Mouse (Mus musculus) mesoderm, embryonic 11.5 days (tissue): ENCODE results near the gene Pgpep1.

Experiments
- DNase-seq: peaks from one replicate; pipeline ENCODE4 v3.0.0-alpha.2; 2012; ENCODE audit warnings: low read depth, low spot score

Gene Pgpep1

GRCm38 (mm10) chr8:70632346-70632892 lies 27.8 kb downstream of the Pgpep1 start, which contains the start of gene Gdf15:
Gdf15 (minus strand) TSS chr8:70632456.
- DNase-seq, result no peak

GRCm38 (mm10) chr8:70631436-70631835 lies 28.8 kb downstream of the Pgpep1 start:
- DNase-seq, result no peak

- peak; percentile 66 for DNase-seq
Observed at GRCm38 (mm10) chr8:70630532-70631381, 29.4 kb downstream of the Pgpep1 start.

GRCm38 (mm10) chr8:70629574-70630531 lies 30.3 kb downstream of the Pgpep1 start:
- DNase-seq, result peak; percentile 94

- DNase-seq, result no peak
Observed at GRCm38 (mm10) chr8:70628986-70629490, 31.1 kb downstream of the Pgpep1 start.

GRCm38 (mm10) chr8:70627041-70627440 lies 33.1 kb downstream of the Pgpep1 start:
- DNase-seq, result no peak

GRCm38 (mm10) chr8:70625104-70625503 lies 35.1 kb downstream of the Pgpep1 start:
- DNase-seq, result no peak

GRCm38 (mm10) chr8:70622220-70622619 lies 38.0 kb downstream of the Pgpep1 start:
- no peak for DNase-seq

GRCm38 (mm10) chr8:70618888-70619334 lies 41.3 kb downstream of the Pgpep1 start:
- DNase-seq, result no peak

GRCm38 (mm10) chr8:70617985-70618384 lies 42.2 kb downstream of the Pgpep1 start:
- DNase-seq, result no peak

GRCm38 (mm10) chr8:70616645-70617044 lies 43.5 kb downstream of the Pgpep1 start:
- DNase-seq, result no peak

GRCm38 (mm10) chr8:70615894-70616293 lies 44.3 kb downstream of the Pgpep1 start, which contains the start of gene Lrrc25:
Lrrc25 (plus strand) TSS chr8:70616155.
- DNase-seq, result no peak

GRCm38 (mm10) chr8:70615281-70615680 lies 44.9 kb downstream of the Pgpep1 start:
- no peak for DNase-seq

GRCm38 (mm10) chr8:70614469-70614868 lies 45.7 kb downstream of the Pgpep1 start:
- no peak for DNase-seq

- DNase-seq, result no peak
Observed at GRCm38 (mm10) chr8:70613763-70614162, 46.4 kb downstream of the Pgpep1 start.

GRCm38 (mm10) chr8:70611849-70612248 lies 48.3 kb downstream of the Pgpep1 start:
- DNase-seq, result peak; percentile 86

GRCm38 (mm10) chr8:70610796-70611771 lies 49.1 kb downstream of the Pgpep1 start:
- DNase-seq, result peak; percentile 67

GRCm38 (mm10) chr8:70609849-70610795 lies 50.1 kb downstream of the Pgpep1 start:
- DNase-seq, result peak; percentile 94

- DNase-seq, result peak; percentile 91
Observed at GRCm38 (mm10) chr8:70609368-70609848, 50.8 kb downstream of the Pgpep1 start.
